Mouse (Mus musculus): Measurements from ENCODE around the gene Hoxa9. TPM values are rescaled to one million over a fixed set of nuclear protein-coding genes. Genes with fewer than 3 reads are reported as not detected.
A peak's percentile ranks its signal among the peaks of the same experiment; 100 is the strongest.

Hoxa9 gene
- polyA plus RNA-seq, 1 experiment from 2014 or later = 0.17 TPM

GRCm38 (mm10) chr6:52180726-52181125 lies 50.2 kb downstream of the Hoxa9 start:
- H3K4me3 ChIP-seq = peak overlapping the region; percentile 52
- H3K36me3 ChIP-seq = no peaks in the 10 kb centered on the region
- 0 out of 2 replicates have a peak overlapping the region, but pooled peaks have one; percentile 5 for H3K27ac ChIP-seq (replicated peaks)
- no peak for ATAC-seq (ENCODE audit: extremely low read depth, insufficient number of reproducible peaks, low FRiP score, low TSS enrichment)
- no peaks in the 10 kb centered on the region for H3K4me1 ChIP-seq
- H3K9ac ChIP-seq = 0 out of 2 replicates have a peak overlapping the region, but pooled peaks have one; percentile 64
- H3K4me2 ChIP-seq = peak overlapping the region; percentile 50; the same call in 1 of the 2 replicates
- peaks cover 100% of the 10 kb centered on the region for H3K27me3 ChIP-seq (replicated peaks)
- H3K9me3 ChIP-seq = no peaks in the 10 kb centered on the region
- WGBS = 13% methylated on average over 3 of the region's 3 CpGs

- no peaks in the 10 kb centered on the region for H3K9me3 ChIP-seq
- H3K27ac ChIP-seq (replicated peaks) = 0 out of 2 replicates have a peak overlapping the region, but pooled peaks have one; percentile 5
Observed at GRCm38 (mm10) chr6:52180213-52180710, 50.6 kb downstream of the Hoxa9 start.

GRCm38 (mm10) chr6:52179690-52180089 lies 51.2 kb downstream of the Hoxa9 start:
- Histone ChIP-seq H3K27me3 (replicated peaks) (peaks cover 100% of the 10 kb centered on the region), H3K9ac (peak overlapping the region; percentile 64), H3K4me3 (peak overlapping the region; percentile 52), H3K4me2 (peak overlapping the region; percentile 50), H3K4me1 (no peaks in the 10 kb centered on the region), H3K9me3 (no peaks in the 10 kb centered on the region), H3K36me3 (no peaks in the 10 kb centered on the region), H3K27ac (replicated peaks) (peak overlapping the region; percentile 8; the same call in 1 of the 2 replicates)
- ATAC-seq (ENCODE audit: extremely low read depth, insufficient number of reproducible peaks, low FRiP score, low TSS enrichment) = no peak
- WGBS = 0% methylated on average over 10 of the region's 10 CpGs

More at GRCm38 (mm10) chr6:52180213-52180710, 50.6 kb downstream of the Hoxa9 start:
- H3K27me3 ChIP-seq (replicated peaks) = peaks cover 100% of the 10 kb centered on the region
- no peaks in the 10 kb centered on the region for H3K36me3 ChIP-seq
- H3K4me3 ChIP-seq = peak overlapping the region; percentile 52
- ATAC-seq (ENCODE audit: extremely low read depth, insufficient number of reproducible peaks, low FRiP score, low TSS enrichment) = no peak
- H3K4me2 ChIP-seq = peak overlapping the region; percentile 50
- 7% methylated on average over 11 of the region's 11 CpGs for WGBS
- H3K4me1 ChIP-seq = no peaks in the 10 kb centered on the region
- H3K9ac ChIP-seq = peak overlapping the region; percentile 64; the same call in 1 of the 2 replicates

DNA sequence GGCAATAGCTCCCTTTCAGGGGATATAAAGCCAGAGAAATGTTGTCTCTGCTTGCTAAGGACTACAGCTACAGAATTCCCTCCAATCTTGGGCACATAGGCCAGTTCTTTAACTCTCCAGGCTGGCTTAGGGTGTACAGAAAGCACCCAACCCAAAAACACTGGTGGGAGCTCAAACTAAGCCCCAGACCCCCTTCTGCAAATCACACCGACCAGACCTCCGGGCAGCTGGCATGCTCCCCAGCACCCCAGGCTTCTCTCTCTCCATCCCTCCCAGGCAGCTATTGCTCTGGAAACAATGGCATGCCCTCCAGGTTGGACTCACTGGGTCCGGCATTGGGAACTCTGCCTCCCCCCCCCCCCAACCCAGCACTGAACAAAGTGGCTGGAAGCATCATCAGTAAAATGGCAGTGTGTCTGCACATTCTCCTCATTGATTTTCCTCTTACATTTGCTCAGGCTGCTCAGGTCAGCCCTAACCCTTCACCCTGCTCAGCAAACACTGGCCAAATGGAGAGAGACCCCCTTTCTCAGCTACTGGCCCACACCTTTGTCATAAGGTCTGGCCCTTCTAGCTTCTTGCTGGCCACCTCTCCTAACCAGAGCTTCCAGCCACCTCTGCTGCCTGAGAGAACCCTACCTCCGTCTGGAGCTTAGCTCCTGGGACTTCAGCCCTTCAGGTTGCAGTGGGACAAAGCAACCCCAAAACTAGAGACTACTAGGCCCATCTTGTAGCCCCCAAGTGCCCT lies 51.8 kb downstream of the Hoxa9 start:
- Histone ChIP-seq H3K36me3 (no peaks in the 10 kb centered on the region), H3K9ac (peak overlapping the region; percentile 64), H3K27me3 (replicated peaks) (peaks cover 99% of the 10 kb centered on the region), H3K4me3 (peak overlapping the region; percentile 52), H3K4me2 (peak overlapping the region; percentile 50), H3K27ac (replicated peaks) (peak overlapping the region; percentile 8), H3K9me3 (no peaks in the 10 kb centered on the region), H3K4me1 (no peaks in the 10 kb centered on the region)
- ATAC-seq (ENCODE audit: extremely low read depth, insufficient number of reproducible peaks, low FRiP score, low TSS enrichment) = no peak
- WGBS = 5% methylated on average over 4 of the region's 4 CpGs

- Histone ChIP-seq H3K36me3 (no peaks in the 10 kb centered on the region), H3K4me1 (peaks cover 1% of the 10 kb centered on the region), H3K4me3 (peak overlapping the region; percentile 52), H3K9me3 (no peaks in the 10 kb centered on the region), H3K27ac (replicated peaks) (peak overlapping the region; percentile 86), H3K9ac (peak overlapping the region; percentile 79), H3K4me2 (peak overlapping the region; percentile 50), H3K27me3 (replicated peaks) (peaks cover 99% of the 10 kb centered on the region)
- no peak for ATAC-seq (ENCODE audit: extremely low read depth, insufficient number of reproducible peaks, low FRiP score, low TSS enrichment)
- 5% methylated on average over 9 of the region's 9 CpGs for WGBS
Observed at GRCm38 (mm10) chr6:52177806-52178205, 53.1 kb downstream of the Hoxa9 start.

- Histone ChIP-seq H3K4me1 (peaks cover 7% of the 10 kb centered on the region), H3K36me3 (no peaks in the 10 kb centered on the region), H3K4me2 (peak within 1 kb of the TSS; percentile 50), H3K9me3 (no peaks in the 10 kb centered on the region), H3K27ac (replicated peaks) (peak within 1 kb of the TSS; percentile 86), H3K4me3 (peak within 1 kb of the TSS; percentile 52), H3K9ac (peak within 1 kb of the TSS; percentile 79), H3K27me3 (replicated peaks) (peaks cover 99% of the 10 kb centered on the region)
- WGBS = 2% methylated on average over 36 of the region's 36 CpGs
- no peak for ATAC-seq (ENCODE audit: extremely low read depth, insufficient number of reproducible peaks, low FRiP score, low TSS enrichment)
Observed at GRCm38 (mm10) chr6:52177061-52177735, 53.7 kb downstream of the Hoxa9 start, which contains the start of gene 5730596B20Rik. Gene 5730596B20Rik (plus strand): TSS chr6:52177498.

- H3K27me3 ChIP-seq (replicated peaks) = peaks cover 99% of the 10 kb centered on the region
- H3K4me2 ChIP-seq = peak overlapping the region; percentile 50
- H3K9me3 ChIP-seq = no peaks in the 10 kb centered on the region
- H3K4me3 ChIP-seq = peak overlapping the region; percentile 52
- peaks cover 7% of the 10 kb centered on the region for H3K4me1 ChIP-seq
- 3% methylated on average over 6 of the region's 6 CpGs for WGBS
- ATAC-seq (ENCODE audit: extremely low read depth, insufficient number of reproducible peaks, low FRiP score, low TSS enrichment) = no peak
- H3K27ac ChIP-seq (replicated peaks) = peak overlapping the region; percentile 86
- H3K36me3 ChIP-seq = no peaks in the 10 kb centered on the region
- H3K9ac ChIP-seq = peak overlapping the region; percentile 79
Observed at GRCm38 (mm10) chr6:52176391-52176790, 54.5 kb downstream of the Hoxa9 start.

DNA sequence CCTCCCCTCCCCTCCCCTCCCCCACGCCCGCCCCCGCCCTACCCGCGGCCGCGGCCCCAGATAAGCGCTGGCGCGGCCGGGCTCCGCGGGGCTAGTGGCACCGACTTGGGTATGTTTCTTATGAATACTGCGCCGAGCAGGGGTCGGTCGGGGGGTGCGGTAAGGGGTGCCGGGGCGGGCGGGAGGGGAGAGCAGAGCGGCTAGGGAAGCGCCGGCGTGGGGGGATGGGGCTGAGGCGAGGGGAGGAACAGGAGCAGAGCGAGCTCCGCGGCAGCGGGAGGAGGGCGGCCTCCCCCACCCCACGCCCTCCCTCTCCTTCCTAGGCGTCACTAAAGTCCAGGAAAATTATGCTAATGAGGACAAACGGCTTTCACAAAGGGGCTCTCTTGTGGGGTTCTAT lies 55.0 kb downstream of the Hoxa9 start:
- Histone ChIP-seq H3K4me2 (peak overlapping the region; percentile 50), H3K4me1 (peaks cover 10% of the 10 kb centered on the region), H3K9ac (peak overlapping the region; percentile 79), H3K4me3 (peak overlapping the region; percentile 52), H3K36me3 (no peaks in the 10 kb centered on the region), H3K27ac (replicated peaks) (peak overlapping the region; percentile 86), H3K9me3 (no peaks in the 10 kb centered on the region), H3K27me3 (replicated peaks) (peaks cover 99% of the 10 kb centered on the region)
- 3% methylated on average over 25 of the region's 35 CpGs for WGBS
- no peak for ATAC-seq (ENCODE audit: extremely low read depth, insufficient number of reproducible peaks, low FRiP score, low TSS enrichment)

DNA sequence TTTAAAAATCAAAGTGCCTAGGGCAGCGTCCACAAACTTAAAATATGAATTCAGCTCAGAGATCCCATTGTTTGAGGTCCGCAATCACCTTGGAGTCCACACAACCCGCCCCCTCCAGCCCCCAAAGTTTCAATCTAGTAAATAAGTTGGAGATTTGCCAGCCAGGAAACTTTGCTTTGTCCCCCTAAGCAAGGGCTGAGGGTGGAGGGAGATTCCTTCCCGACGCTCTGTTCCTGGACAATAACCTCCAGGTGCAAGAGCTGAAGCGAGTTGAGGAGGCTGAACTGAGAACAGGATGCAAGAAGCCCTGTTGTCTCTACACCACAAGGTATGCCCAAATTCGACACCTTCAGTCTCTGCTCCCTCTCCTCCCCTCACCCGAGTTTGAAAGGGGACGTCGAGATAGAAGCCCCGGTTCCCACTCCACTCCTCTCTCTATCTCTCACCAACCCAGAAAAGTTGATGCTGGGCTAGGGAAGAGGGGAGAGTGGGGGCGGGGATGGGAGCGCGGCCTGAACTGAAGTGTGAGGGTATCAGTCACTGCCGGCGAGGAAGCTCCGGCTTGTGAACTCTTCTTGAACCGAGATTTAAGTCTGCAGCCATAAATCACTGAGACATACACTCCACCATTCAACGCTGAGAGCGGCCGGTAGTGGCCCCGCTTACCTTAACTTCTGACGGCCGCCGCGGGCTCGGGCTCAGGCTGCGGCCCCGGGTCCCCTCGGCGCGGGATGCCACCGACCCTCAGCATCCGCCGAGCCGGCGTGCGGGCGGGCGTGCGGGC lies 55.7 kb downstream of the Hoxa9 start:
- H3K27me3 ChIP-seq (replicated peaks) = peaks cover 99% of the 10 kb centered on the region
- H3K4me2 ChIP-seq = peak overlapping the region; percentile 50
- peak overlapping the region; percentile 86 for H3K27ac ChIP-seq (replicated peaks)
- H3K9ac ChIP-seq = peak overlapping the region; percentile 79
- H3K9me3 ChIP-seq = no peaks in the 10 kb centered on the region
- peak overlapping the region; percentile 52 for H3K4me3 ChIP-seq
- ATAC-seq (ENCODE audit: extremely low read depth, insufficient number of reproducible peaks, low FRiP score, low TSS enrichment) = peak; percentile 25; the same call in 1 of the 2 replicates
- H3K4me1 ChIP-seq = peaks cover 18% of the 10 kb centered on the region
- WGBS = under 1% methylated on average over 41 of the region's 41 CpGs
- H3K36me3 ChIP-seq = no peaks in the 10 kb centered on the region

DNA sequence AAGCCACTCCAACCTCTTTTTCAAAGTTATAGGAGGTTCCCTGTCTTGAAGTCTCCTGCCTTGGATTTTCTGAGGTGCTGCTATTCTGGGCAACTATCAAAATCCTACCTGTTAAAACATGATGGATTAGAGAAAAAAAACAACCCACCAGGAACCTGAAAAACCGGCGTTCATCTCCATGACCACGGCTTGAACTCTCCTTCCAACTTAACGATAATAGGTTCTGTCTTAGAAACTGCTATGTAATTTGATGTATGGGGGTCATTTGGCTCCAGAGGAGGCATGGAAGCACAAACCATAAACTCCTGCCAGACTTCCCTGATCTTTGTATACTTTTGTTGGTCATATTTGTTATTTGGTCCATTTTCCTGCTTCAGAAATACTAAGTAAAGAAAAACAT lies 57.2 kb downstream of the Hoxa9 start:
- ATAC-seq (ENCODE audit: extremely low read depth, insufficient number of reproducible peaks, low FRiP score, low TSS enrichment) = no peak
- Histone ChIP-seq H3K27me3 (replicated peaks) (peaks cover 98% of the 10 kb centered on the region), H3K9ac (0 out of 2 replicates have a peak overlapping the region, but pooled peaks have one; percentile 40), H3K9me3 (no peaks in the 10 kb centered on the region), H3K27ac (replicated peaks) (peak overlapping the region; percentile 78; the same call in 1 of the 2 replicates), H3K4me2 (peak overlapping the region; percentile 62), H3K4me3 (peak overlapping the region; percentile 40), H3K4me1 (peaks cover 19% of the 10 kb centered on the region), H3K36me3 (no peaks in the 10 kb centered on the region)
- 7% methylated on average over 4 of the region's 4 CpGs for WGBS

Data from heart, embryonic 13.5 days (tissue).